Mouse (Mus musculus): ENCODE data around the gene Actl9. TPM values are rescaled to one million over a fixed set of nuclear protein-coding genes. Genes with fewer than 3 reads are reported as not detected.

Actl9 gene
- polyA plus RNA-seq, 1 experiment = not detected

DNA sequence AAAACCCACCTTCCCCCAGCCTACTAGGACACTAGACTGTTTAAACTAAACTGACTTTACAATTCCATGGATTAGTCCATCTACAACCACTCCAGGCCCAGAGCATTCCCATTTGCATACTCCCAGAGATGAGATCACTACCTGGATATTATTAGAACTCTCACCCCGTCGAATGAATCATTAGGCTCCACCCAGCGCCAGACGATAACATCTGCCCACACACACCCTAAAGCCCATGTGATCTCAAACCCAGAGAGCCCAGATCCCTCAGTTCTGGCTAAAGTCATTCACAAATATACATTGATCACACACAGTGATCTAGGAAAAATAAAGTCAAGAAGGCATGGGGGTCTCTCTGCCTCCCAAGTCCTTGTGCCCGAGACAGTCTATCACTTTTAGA is 7.2 kb downstream of the Actl9 start:
- Histone ChIP-seq H3K4me3 (ENCODE audit: low read depth, low read length) (no peak overlapping the region), H3K27ac (ENCODE audit: insufficient read depth, low read length) (no peak overlapping the region), H3K9me3 (replicated peaks; ENCODE audit: control insufficient read depth, insufficient read depth, low read length, poor library complexity, severe bottlenecking) (no peaks in the 10 kb centered on the region), H3K36me3 (ENCODE audit: control insufficient read depth, insufficient read depth, low read length, poor library complexity, severe bottlenecking) (no peaks in the 10 kb centered on the region), H3K4me1 (ENCODE audit: control insufficient read depth, insufficient read depth, low read length) (no peaks in the 10 kb centered on the region), H3K27me3 (ENCODE audit: control insufficient read depth, insufficient read depth, low read length, poor library complexity, severe bottlenecking) (no peaks in the 10 kb centered on the region), H3K9ac (ENCODE audit: low read depth, poor library complexity, severe bottlenecking) (no peak overlapping the region)
- TF ChIP-seq EP300 (IDR thresholded peaks at IDR 0.05; ENCODE audit: insufficient read depth, low read depth, low read length) (no peak), CTCF (IDR thresholded peaks at IDR 0.05; ENCODE audit: low read depth, low read length) (no peak), POLR2A (IDR thresholded peaks at IDR 0.05; ENCODE audit: insufficient read depth, low read length) (no peak)

DNA sequence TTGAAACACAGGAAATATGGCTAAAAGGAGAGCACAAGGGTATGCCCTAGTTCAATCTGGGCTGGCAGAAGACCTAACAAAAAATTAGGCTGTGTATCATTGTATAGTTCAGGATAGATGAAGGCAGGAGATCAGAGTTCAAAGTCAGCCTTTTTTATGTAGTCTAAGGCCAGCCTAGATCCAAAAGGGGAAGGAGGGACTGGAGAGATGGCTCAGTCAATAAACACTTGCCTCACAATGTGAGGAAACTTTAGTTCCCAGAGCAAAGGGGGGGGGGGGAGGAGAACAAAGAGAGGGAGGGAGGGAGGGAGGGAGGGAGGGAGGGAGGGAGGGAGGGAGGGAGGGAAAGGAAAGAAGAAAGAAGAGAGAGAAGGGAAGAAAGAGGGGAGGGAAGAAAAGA is 8.5 kb downstream of the Actl9 start:
- H3K27me3 ChIP-seq (ENCODE audit: control insufficient read depth, insufficient read depth, low read length, poor library complexity, severe bottlenecking) = no peaks in the 10 kb centered on the region
- H3K4me3 ChIP-seq (ENCODE audit: low read depth, low read length) = no peak overlapping the region
- H3K9me3 ChIP-seq (replicated peaks; ENCODE audit: control insufficient read depth, insufficient read depth, low read length, poor library complexity, severe bottlenecking) = no peaks in the 10 kb centered on the region
- H3K27ac ChIP-seq (ENCODE audit: insufficient read depth, low read length) = no peak overlapping the region
- H3K36me3 ChIP-seq (ENCODE audit: control insufficient read depth, insufficient read depth, low read length, poor library complexity, severe bottlenecking) = no peaks in the 10 kb centered on the region
- no peak overlapping the region for H3K9ac ChIP-seq (ENCODE audit: low read depth, poor library complexity, severe bottlenecking)
- H3K4me1 ChIP-seq (ENCODE audit: control insufficient read depth, insufficient read depth, low read length) = no peaks in the 10 kb centered on the region
- TF ChIP-seq CTCF (IDR thresholded peaks at IDR 0.05; ENCODE audit: low read depth, low read length) = no peak
- no peak for TF ChIP-seq EP300 (IDR thresholded peaks at IDR 0.05; ENCODE audit: insufficient read depth, low read depth, low read length)
- no peak for TF ChIP-seq POLR2A (IDR thresholded peaks at IDR 0.05; ENCODE audit: insufficient read depth, low read length)

DNA sequence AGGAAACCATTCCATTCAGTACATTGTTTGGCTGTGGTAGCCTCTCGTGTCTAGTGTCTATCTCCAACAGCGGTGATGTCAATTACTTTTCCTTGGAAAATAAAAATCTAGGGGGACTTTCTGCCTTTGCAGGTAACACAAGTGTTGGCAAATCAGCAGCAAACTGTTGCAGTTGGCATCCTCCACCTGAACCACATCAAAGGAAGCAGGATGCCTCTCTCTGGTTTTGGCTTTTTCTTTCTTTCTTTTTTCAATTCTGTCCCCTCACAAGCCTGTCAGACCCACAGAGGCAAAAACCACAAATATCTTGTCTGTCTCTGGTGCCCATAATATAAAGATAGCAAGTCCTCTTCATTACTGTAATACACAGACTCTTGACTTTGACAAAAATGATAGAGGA is 23.9 kb downstream of the Actl9 start:
- Histone ChIP-seq H3K36me3 (ENCODE audit: control insufficient read depth, insufficient read depth, low read length, poor library complexity, severe bottlenecking) (no peaks in the 10 kb centered on the region), H3K9me3 (replicated peaks; ENCODE audit: control insufficient read depth, insufficient read depth, low read length, poor library complexity, severe bottlenecking) (no peaks in the 10 kb centered on the region), H3K27me3 (ENCODE audit: control insufficient read depth, insufficient read depth, low read length, poor library complexity, severe bottlenecking) (no peaks in the 10 kb centered on the region), H3K27ac (ENCODE audit: insufficient read depth, low read length) (no peak overlapping the region), H3K4me3 (ENCODE audit: low read depth, low read length) (no peak overlapping the region), H3K9ac (ENCODE audit: low read depth, poor library complexity, severe bottlenecking) (no peak overlapping the region), H3K4me1 (ENCODE audit: control insufficient read depth, insufficient read depth, low read length) (no peaks in the 10 kb centered on the region)
- no peak for TF ChIP-seq POLR2A (IDR thresholded peaks at IDR 0.05; ENCODE audit: insufficient read depth, low read length)
- no peak for TF ChIP-seq CTCF (IDR thresholded peaks at IDR 0.05; ENCODE audit: low read depth, low read length)
- TF ChIP-seq EP300 (IDR thresholded peaks at IDR 0.05; ENCODE audit: insufficient read depth, low read depth, low read length) = no peak

DNA sequence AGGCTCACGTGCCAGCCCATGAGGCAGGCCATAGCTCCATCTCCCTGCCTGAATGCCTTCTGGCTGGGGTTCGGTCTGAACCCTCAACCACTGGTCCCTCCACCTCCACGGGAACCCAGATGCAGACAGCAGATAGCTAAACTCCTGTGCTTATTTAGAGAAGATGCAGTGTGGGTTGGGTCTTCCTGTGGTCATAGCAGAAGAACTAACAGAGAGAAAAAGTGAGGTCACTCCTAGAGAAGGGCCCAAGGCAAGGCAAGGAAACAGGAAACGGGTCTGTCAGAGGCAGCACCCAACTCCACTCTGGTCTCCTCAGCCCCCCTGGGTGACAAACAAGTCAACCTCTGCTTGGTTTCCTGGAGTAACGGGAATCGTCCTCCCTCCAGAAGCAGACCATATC is 38.5 kb downstream of the Actl9 start:
- H3K9me3 ChIP-seq (replicated peaks; ENCODE audit: control insufficient read depth, insufficient read depth, low read length, poor library complexity, severe bottlenecking) = no peaks in the 10 kb centered on the region
- no peak overlapping the region for H3K27ac ChIP-seq (ENCODE audit: insufficient read depth, low read length)
- TF ChIP-seq POLR2A (IDR thresholded peaks at IDR 0.05; ENCODE audit: insufficient read depth, low read length) = no peak
- TF ChIP-seq EP300 (IDR thresholded peaks at IDR 0.05; ENCODE audit: insufficient read depth, low read depth, low read length) = no peak
- TF ChIP-seq CTCF (IDR thresholded peaks at IDR 0.05; ENCODE audit: low read depth, low read length) = no peak
- no peaks in the 10 kb centered on the region for H3K4me1 ChIP-seq (ENCODE audit: control insufficient read depth, insufficient read depth, low read length)
- H3K27me3 ChIP-seq (ENCODE audit: control insufficient read depth, insufficient read depth, low read length, poor library complexity, severe bottlenecking) = no peaks in the 10 kb centered on the region
- H3K9ac ChIP-seq (ENCODE audit: low read depth, poor library complexity, severe bottlenecking) = no peak overlapping the region
- no peaks in the 10 kb centered on the region for H3K36me3 ChIP-seq (ENCODE audit: control insufficient read depth, insufficient read depth, low read length, poor library complexity, severe bottlenecking)
- no peak overlapping the region for H3K4me3 ChIP-seq (ENCODE audit: low read depth, low read length)

Other genes with a start within 250 kb of the Actl9 start
- not detected in 2 replicates for gene Olfr239, start 241.6 kb upstream of the Actl9 start, polyA plus RNA-seq (2011; ENCODE audit: insufficient read depth, insufficient read length, low read depth, missing spikeins)
- 0.43 and 0.52 TPM in 2 replicates for gene Olfr1564, start 211.2 kb upstream of the Actl9 start, polyA plus RNA-seq (2011; ENCODE audit: insufficient read depth, insufficient read length, low read depth, missing spikeins)
- 13.8 and 14.0 TPM in 2 replicates for gene Zfp955a, start 177.8 kb upstream of the Actl9 start, polyA plus RNA-seq (2011; ENCODE audit: insufficient read depth, insufficient read length, low read depth, missing spikeins)
- gene Olfr63, start 168.2 kb upstream of the Actl9 start, polyA plus RNA-seq (2011; ENCODE audit: insufficient read depth, insufficient read length, low read depth, missing spikeins) = not detected in 2 replicates
- 9.3 and 14.8 TPM in 2 replicates for gene Zfp955b, start 143.4 kb upstream of the Actl9 start, polyA plus RNA-seq (2011; ENCODE audit: insufficient read depth, insufficient read length, low read depth, missing spikeins)
- 21.8 and 23.8 TPM in 2 replicates for gene Zfp81, start 74.0 kb upstream of the Actl9 start, polyA plus RNA-seq (2011; ENCODE audit: insufficient read depth, insufficient read length, low read depth, missing spikeins)
- 14.9 and 19.0 TPM in 2 replicates for gene Zfp101, start 38.3 kb upstream of the Actl9 start, polyA plus RNA-seq (2011; ENCODE audit: insufficient read depth, insufficient read length, low read depth, missing spikeins)
- gene Adamts10, start 91.3 kb downstream of the Actl9 start, polyA plus RNA-seq (2011; ENCODE audit: insufficient read depth, insufficient read length, low read depth, missing spikeins) = 12.7 and 15.8 TPM in 2 replicates
- 0.18 TPM in 1 of 2 replicates, not detected in the other for gene Myo1f, start 122.8 kb downstream of the Actl9 start, polyA plus RNA-seq (2011; ENCODE audit: insufficient read depth, insufficient read length, low read depth, missing spikeins)
- 31.9 and 39.5 TPM in 2 replicates for gene Zfp414, start 196.2 kb downstream of the Actl9 start, polyA plus RNA-seq (2011; ENCODE audit: insufficient read depth, insufficient read length, low read depth, missing spikeins)
- gene Pram1, start 205.2 kb downstream of the Actl9 start, polyA plus RNA-seq (2011; ENCODE audit: insufficient read depth, insufficient read length, low read depth, missing spikeins) = not detected in 2 replicates

All from ES-Bruce4 (cell line).